Mouse (Mus musculus): Measurements from ENCODE around the gene Ccser2. TPM values are rescaled to one million over a fixed set of nuclear protein-coding genes. Genes with fewer than 3 reads are reported as not detected.

The Ccser2 gene
- polyA plus RNA-seq, 1 experiment from 2014 or later, result 108 TPM

DNA sequence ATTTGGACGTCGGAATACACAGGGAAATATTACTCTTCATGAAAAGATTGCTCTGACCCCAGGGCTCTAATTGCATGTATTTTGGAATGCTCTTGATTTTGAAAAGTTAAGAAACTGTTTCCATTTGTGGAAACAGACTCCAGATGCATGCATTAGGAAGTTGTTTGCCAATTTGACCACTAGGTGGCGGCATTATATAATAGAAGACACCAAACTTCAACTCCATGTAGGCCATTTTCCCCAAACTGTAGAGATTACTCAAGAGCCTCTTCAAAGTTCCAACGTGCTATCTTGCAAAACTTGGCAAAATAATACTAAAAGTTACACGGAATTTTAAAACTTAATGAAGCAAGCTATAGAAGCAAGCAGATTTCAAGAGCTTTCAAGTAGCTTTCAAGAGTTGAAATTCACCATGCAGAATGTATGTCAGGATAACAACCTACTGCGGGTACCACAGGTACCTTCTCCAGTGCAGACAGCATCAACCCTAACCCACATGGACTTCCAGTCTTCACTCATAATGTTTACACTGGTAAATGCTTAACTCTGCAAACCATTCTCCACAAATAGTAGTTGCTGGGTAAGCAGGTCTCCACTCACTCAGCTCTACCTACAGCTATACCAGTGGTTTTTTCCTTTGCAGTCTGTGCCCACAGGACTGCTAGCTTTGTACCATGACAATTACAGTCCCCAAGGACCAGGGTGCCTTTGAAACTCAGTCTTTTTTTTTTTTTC lies 101.4 kb downstream of the Ccser2 start:
- no peaks in the 10 kb centered on the region for H3K27me3 ChIP-seq (replicated peaks; ENCODE audit: control insufficient read depth, insufficient read depth, low read length)
- 18% methylated on average over 6 of the region's 6 CpGs for WGBS
- no peaks in the 10 kb centered on the region; the same call in 1 of the 2 replicates for H3K4me1 ChIP-seq (ENCODE audit: control insufficient read depth, insufficient read depth, low read depth, low read length)
- no peak overlapping the region for H3K4me3 ChIP-seq (ENCODE audit: low read length)
- H3K9me3 ChIP-seq (ENCODE audit: control insufficient read depth, low read length), result no peaks in the 10 kb centered on the region
- no peak overlapping the region for H3K4me2 ChIP-seq (ENCODE audit: low read length)
- no peaks in the 10 kb centered on the region for H3K36me3 ChIP-seq (ENCODE audit: control insufficient read depth, insufficient read depth, low read length)
- no peak overlapping the region for H3K27ac ChIP-seq (ENCODE audit: low read depth, low read length)
- no peak overlapping the region for H3K9ac ChIP-seq (ENCODE audit: low read depth, low read length)
- no peak for ATAC-seq

DNA sequence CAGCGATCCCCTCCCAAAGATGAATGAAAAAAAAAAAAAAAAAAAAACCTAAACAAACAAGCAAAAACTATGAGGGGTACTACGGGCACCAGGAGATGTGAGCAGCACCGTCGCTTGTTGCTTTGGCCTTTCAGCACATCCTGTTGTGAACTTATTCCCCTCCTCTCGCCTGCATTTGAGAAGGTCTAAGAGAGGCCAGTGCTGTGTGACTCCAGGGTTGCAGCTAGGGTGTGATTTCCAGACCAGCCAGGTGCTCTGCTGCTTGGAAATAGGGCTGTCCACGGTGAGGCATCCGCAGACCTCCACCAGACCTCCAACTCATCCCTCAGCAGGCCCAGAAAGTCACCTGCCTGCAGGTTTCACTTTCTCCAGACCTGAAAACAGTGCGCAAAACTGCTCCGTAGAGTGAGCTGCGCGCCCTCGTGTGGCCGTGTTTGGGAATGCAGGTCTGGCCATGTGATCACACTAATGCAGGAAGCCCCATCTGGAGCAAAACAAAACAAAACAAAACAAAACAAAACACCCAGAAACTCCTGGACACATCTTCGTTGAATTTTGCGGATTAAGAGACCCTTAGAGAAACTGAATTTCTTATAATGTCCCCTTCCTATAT lies 104.6 kb downstream of the Ccser2 start:
- H3K9ac ChIP-seq (ENCODE audit: low read depth, low read length), result no peak overlapping the region
- no peak overlapping the region for H3K27ac ChIP-seq (ENCODE audit: low read depth, low read length)
- no peaks in the 10 kb centered on the region for H3K9me3 ChIP-seq (ENCODE audit: control insufficient read depth, low read length)
- peak overlapping the region; percentile 14; the same call in 1 of the 2 replicates for H3K4me3 ChIP-seq (ENCODE audit: low read length)
- no peaks in the 10 kb centered on the region for H3K4me1 ChIP-seq (ENCODE audit: control insufficient read depth, insufficient read depth, low read depth, low read length)
- H3K27me3 ChIP-seq (replicated peaks; ENCODE audit: control insufficient read depth, insufficient read depth, low read length), result no peaks in the 10 kb centered on the region
- H3K4me2 ChIP-seq (ENCODE audit: low read length), result peak overlapping the region; percentile 47
- ATAC-seq, result peak; percentile 25
- H3K36me3 ChIP-seq (ENCODE audit: control insufficient read depth, insufficient read depth, low read length), result no peaks in the 10 kb centered on the region
- WGBS, result 26% methylated on average over 15 of the region's 15 CpGs

DNA sequence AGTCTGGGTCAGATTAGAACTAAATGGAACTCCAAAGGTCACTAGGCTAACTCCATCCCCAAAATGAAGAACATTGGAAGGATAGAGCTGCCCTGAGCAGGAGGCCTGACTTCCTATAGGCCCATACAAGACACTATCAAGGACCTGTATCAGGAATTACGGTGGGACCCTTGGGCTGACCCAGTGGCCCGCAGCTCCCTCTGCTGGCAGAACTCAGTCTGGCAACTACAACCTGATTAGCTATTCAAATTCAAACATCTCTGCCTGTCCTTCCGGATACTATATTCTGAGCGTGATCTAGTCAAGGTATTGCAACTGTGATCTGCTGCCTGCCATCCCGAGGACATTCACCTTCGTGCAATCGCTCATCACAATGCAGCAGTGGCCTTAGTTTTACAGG lies 106.2 kb downstream of the Ccser2 start:
- no peak overlapping the region for H3K9ac ChIP-seq (ENCODE audit: low read depth, low read length)
- no peaks in the 10 kb centered on the region for H3K9me3 ChIP-seq (ENCODE audit: control insufficient read depth, low read length)
- 13% methylated on average over 7 of the region's 7 CpGs for WGBS
- H3K36me3 ChIP-seq (ENCODE audit: control insufficient read depth, insufficient read depth, low read length), result no peaks in the 10 kb centered on the region
- H3K4me2 ChIP-seq (ENCODE audit: low read length), result no peak overlapping the region
- no peaks in the 10 kb centered on the region for H3K4me1 ChIP-seq (ENCODE audit: control insufficient read depth, insufficient read depth, low read depth, low read length)
- H3K27me3 ChIP-seq (replicated peaks; ENCODE audit: control insufficient read depth, insufficient read depth, low read length), result no peaks in the 10 kb centered on the region
- no peak overlapping the region for H3K27ac ChIP-seq (ENCODE audit: low read depth, low read length)
- no peak overlapping the region for H3K4me3 ChIP-seq (ENCODE audit: low read length)
- ATAC-seq, result no peak

DNA sequence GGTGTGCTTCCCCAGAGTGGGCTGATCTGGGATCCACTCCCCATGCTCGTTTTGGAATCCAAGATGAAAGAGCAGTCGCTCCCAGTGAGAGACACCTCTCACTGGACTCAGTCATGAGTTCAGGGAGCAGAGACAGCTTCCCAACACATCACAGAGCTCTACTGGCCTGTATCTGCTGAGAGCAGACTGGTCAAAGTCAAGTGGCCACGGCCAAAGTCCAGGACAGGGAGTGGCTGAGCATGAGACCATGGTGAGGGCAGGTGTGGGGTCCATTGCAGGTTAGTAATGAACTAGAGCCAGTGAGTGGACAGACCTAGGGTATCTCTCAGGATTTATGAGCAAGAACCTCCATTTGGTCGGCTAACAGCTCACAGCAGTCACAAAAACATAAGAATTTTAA lies 109.6 kb downstream of the Ccser2 start:
- Histone ChIP-seq H3K27ac (ENCODE audit: low read depth, low read length) (no peak overlapping the region), H3K27me3 (replicated peaks; ENCODE audit: control insufficient read depth, insufficient read depth, low read length) (no peaks in the 10 kb centered on the region), H3K9me3 (ENCODE audit: control insufficient read depth, low read length) (no peaks in the 10 kb centered on the region), H3K9ac (ENCODE audit: low read depth, low read length) (no peak overlapping the region), H3K4me1 (ENCODE audit: control insufficient read depth, insufficient read depth, low read depth, low read length) (no peaks in the 10 kb centered on the region), H3K36me3 (ENCODE audit: control insufficient read depth, insufficient read depth, low read length) (no peaks in the 10 kb centered on the region), H3K4me3 (ENCODE audit: low read length) (no peak overlapping the region), H3K4me2 (ENCODE audit: low read length) (no peak overlapping the region)
- no peak for ATAC-seq
- 76% methylated on average over 4 of the region's 4 CpGs for WGBS

DNA sequence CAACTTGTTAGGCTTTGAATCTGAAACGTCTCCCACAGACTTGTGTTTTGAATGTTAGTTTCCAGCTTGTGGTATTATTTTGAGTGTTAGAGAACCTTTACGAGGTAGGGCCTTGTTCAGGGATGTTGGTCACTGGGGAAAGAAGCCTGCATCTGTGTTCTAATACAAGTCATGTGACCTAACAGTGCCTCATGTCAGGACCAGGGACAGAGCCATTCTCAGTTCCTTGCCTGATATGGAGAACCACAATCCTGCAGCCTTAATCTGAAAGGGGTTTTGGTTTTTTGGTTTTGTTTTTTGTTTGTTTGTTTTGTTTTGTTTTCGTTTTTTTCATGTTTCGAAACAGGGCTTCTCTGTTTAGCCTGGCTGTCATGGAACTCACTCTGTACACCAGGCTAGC lies 115.6 kb downstream of the Ccser2 start:
- no peak for ATAC-seq
- 80% methylated on average over 4 of the region's 4 CpGs for WGBS
- Histone ChIP-seq H3K9me3 (ENCODE audit: control insufficient read depth, low read length) (no peaks in the 10 kb centered on the region), H3K4me1 (ENCODE audit: control insufficient read depth, insufficient read depth, low read depth, low read length) (no peaks in the 10 kb centered on the region), H3K9ac (ENCODE audit: low read depth, low read length) (no peak overlapping the region), H3K27me3 (replicated peaks; ENCODE audit: control insufficient read depth, insufficient read depth, low read length) (no peaks in the 10 kb centered on the region), H3K36me3 (ENCODE audit: control insufficient read depth, insufficient read depth, low read length) (no peaks in the 10 kb centered on the region), H3K4me2 (ENCODE audit: low read length) (no peak overlapping the region), H3K27ac (ENCODE audit: low read depth, low read length) (no peak overlapping the region), H3K4me3 (ENCODE audit: low read length) (no peak overlapping the region)

DNA sequence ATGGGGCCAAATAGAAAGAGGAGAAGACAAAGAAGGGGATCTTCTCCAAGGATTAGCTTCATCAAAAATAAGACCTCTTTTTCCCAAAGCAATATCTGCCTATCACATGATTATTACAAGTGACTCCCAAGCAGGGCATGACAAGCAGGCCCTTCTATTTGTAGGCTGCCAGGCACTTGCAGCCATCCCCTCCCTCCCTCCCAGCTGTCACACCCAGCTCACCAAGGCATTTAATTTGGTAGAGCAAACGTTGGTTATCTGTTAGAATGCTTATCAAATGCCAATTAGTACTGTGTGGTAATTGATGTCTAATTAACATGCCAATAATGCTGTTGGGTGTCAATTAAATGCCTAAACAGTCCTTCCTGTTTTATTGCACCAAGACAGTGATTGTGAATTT lies 119.7 kb downstream of the Ccser2 start:
- no peak overlapping the region for H3K9ac ChIP-seq (ENCODE audit: low read depth, low read length)
- H3K9me3 ChIP-seq (ENCODE audit: control insufficient read depth, low read length), result no peaks in the 10 kb centered on the region
- ATAC-seq, result no peak
- H3K27me3 ChIP-seq (replicated peaks; ENCODE audit: control insufficient read depth, insufficient read depth, low read length), result no peaks in the 10 kb centered on the region
- no peak overlapping the region for H3K27ac ChIP-seq (ENCODE audit: low read depth, low read length)
- no peaks in the 10 kb centered on the region for H3K36me3 ChIP-seq (ENCODE audit: control insufficient read depth, insufficient read depth, low read length)
- no peak overlapping the region for H3K4me3 ChIP-seq (ENCODE audit: low read length)
- WGBS, result 24% methylated on average over 1 of the region's 1 CpGs
- no peaks in the 10 kb centered on the region for H3K4me1 ChIP-seq (ENCODE audit: control insufficient read depth, insufficient read depth, low read depth, low read length)
- no peak overlapping the region for H3K4me2 ChIP-seq (ENCODE audit: low read length)

Other genes starting within 250 kb of the Ccser2 start
- gene Rgr, start 80.2 kb upstream of the Ccser2 start, polyA plus RNA-seq (2015; fragmentation: Nextera tagmentation; extraction: Ambion mirVana), result not detected in 2 replicates
- gene Lrit1, start 86.1 kb upstream of the Ccser2 start, polyA plus RNA-seq (2015; fragmentation: Nextera tagmentation; extraction: Ambion mirVana), result not detected in 2 replicates
- gene Lrit2, start 99.2 kb upstream of the Ccser2 start, polyA plus RNA-seq (2015; fragmentation: Nextera tagmentation; extraction: Ambion mirVana), result not detected in 2 replicates
- gene Cdhr1, start 129.6 kb upstream of the Ccser2 start, polyA plus RNA-seq (2015; fragmentation: Nextera tagmentation; extraction: Ambion mirVana), result 5.5 and 6.2 TPM in 2 replicates
- gene 2610528A11Rik, start 145.2 kb upstream of the Ccser2 start, polyA plus RNA-seq (2015; fragmentation: Nextera tagmentation; extraction: Ambion mirVana), result 0.76 TPM in 1 of 2 replicates, not detected in the other
- 226 and 236 TPM in 2 replicates for gene Ghitm, start 166.5 kb upstream of the Ccser2 start, polyA plus RNA-seq (2015; fragmentation: Nextera tagmentation; extraction: Ambion mirVana)